15 mouse cellular contexts compared by ENCODE assay signal in genomic region chr7:30706214-30706882, GRCm38 (mm10). TPM values are rescaled to one million over a fixed set of nuclear protein-coding genes. Genes with fewer than 3 reads are reported as not detected.
A peak's percentile ranks its signal among the peaks of the same experiment; 100 is the strongest.
DNase-seq lines count a peak whose midpoint lies in the region; ATAC-seq and TF ChIP-seq lines count a peak whose summit lies in the region.
"Had no signal": no experiment of that assay in that cellular context is flagged by ENCODE, and none has a peak within 500 bp of the region (broad histone marks: within the 10 kb centered on the region; RNA-seq: fewer than 3 reads in every experiment).

No protein-coding gene starts in this region.

- H3K4me1 ChIP-seq in G1E (ENCODE audit: insufficient read depth, low read depth, low read length), result peaks cover 4% of the 10 kb centered on the region; the same call in 1 of the 2 replicates
- H3K4me1 ChIP-seq in liver, postnatal 0 days (ENCODE audit: insufficient read depth), result peaks cover 9% of the 10 kb centered on the region; the same call in 1 of the 2 replicates
- H3K4me1 ChIP-seq: embryonic facial prominence, embryonic 15.5 days; forebrain, embryonic 15.5 days; limb, embryonic 13.5 days; midbrain, embryonic 10.5 days had no signal

- no peak for DNase-seq in G1E (ENCODE audit: low spot score)
- peak; percentile 62 for DNase-seq in adrenal gland, postnatal 10 days
- DNase-seq in heart, postnatal 4 days, result peak; percentile 35
- no peak for DNase-seq in liver, postnatal 0 days
- no peak for DNase-seq in left cerebral cortex, postnatal 36 days (ENCODE audit: low spot score in 2 of 2)
- no peak for DNase-seq in thymus, adult 18-20 months
- no peak for DNase-seq in layer of hippocampus, adult 9-10 months (ENCODE audit: low spot score)
- DNase-seq: thymus, postnatal 36 days had no signal

- H3K36me3 ChIP-seq in G1E (replicated peaks), result no peaks in the 10 kb centered on the region
- no peaks in the 10 kb centered on the region for H3K36me3 ChIP-seq in liver, postnatal 0 days (replicated peaks; ENCODE audit: insufficient read depth, low read length)
- H3K36me3 ChIP-seq: embryonic facial prominence, embryonic 15.5 days; forebrain, embryonic 15.5 days; limb, embryonic 13.5 days; midbrain, embryonic 10.5 days had no signal

- WGBS in liver, postnatal 0 days (ENCODE audit: insufficient replicate concordance), result 29% methylated on average over 8 of the region's 8 CpGs

- no peak overlapping the region for H3K9ac ChIP-seq in liver, postnatal 0 days (replicated peaks)
- H3K9ac ChIP-seq: embryonic facial prominence, embryonic 15.5 days; forebrain, embryonic 15.5 days; limb, embryonic 13.5 days had no signal

- H3K27me3 ChIP-seq in G1E (ENCODE audit: insufficient read depth, low read length), result peaks cover 15% of the 10 kb centered on the region
- H3K27me3 ChIP-seq in liver, postnatal 0 days (ENCODE audit: insufficient read depth, low read length), result no peaks in the 10 kb centered on the region
- H3K27me3 ChIP-seq: embryonic facial prominence, embryonic 15.5 days; forebrain, embryonic 15.5 days had no signal

- H3K9me3 ChIP-seq in G1E (replicated peaks), result no peaks in the 10 kb centered on the region
- no peaks in the 10 kb centered on the region for H3K9me3 ChIP-seq in liver, postnatal 0 days (ENCODE audit: low read length)
- H3K9me3 ChIP-seq: embryonic facial prominence, embryonic 15.5 days; forebrain, embryonic 15.5 days; limb, embryonic 13.5 days; midbrain, embryonic 10.5 days had no signal

- H3K4me3 ChIP-seq in G1E (ENCODE audit: low read depth, low read length), result no peak overlapping the region
- no peak overlapping the region for H3K4me3 ChIP-seq in liver, postnatal 0 days (ENCODE audit: low read depth, low read length)
- H3K4me3 ChIP-seq: embryonic facial prominence, embryonic 15.5 days; forebrain, embryonic 15.5 days; layer of hippocampus, adult 2 months; limb, embryonic 13.5 days; midbrain, embryonic 10.5 days had no signal

- TF ChIP-seq CTCF in G1E (IDR thresholded peaks at IDR 0.05; ENCODE audit: low read depth, low read length), result no peak
- no peak for TF ChIP-seq CTCF in liver, postnatal 0 days (IDR thresholded peaks at IDR 0.05; ENCODE audit: low read depth)

- no peak for TF ChIP-seq EP300 in liver, postnatal 0 days (IDR thresholded peaks at IDR 0.05; ENCODE audit: low read depth)

- intact Hi-C loops in left cerebral cortex, postnatal 36 days (cut with DNase I), result no loop called here

- peak overlapping the region; percentile 34; the same call in 1 of the 2 replicates for H3K4me2 ChIP-seq in liver, postnatal 0 days (ENCODE audit: low read depth, low read length)
- H3K4me2 ChIP-seq: embryonic facial prominence, embryonic 15.5 days; forebrain, embryonic 15.5 days; limb, embryonic 13.5 days had no signal

- H3K27ac ChIP-seq in liver, postnatal 0 days (ENCODE audit: low read depth), result peak overlapping the region; percentile 61
- H3K27ac ChIP-seq: embryonic facial prominence, embryonic 15.5 days; forebrain, embryonic 15.5 days; layer of hippocampus, adult 2 months; limb, embryonic 13.5 days; midbrain, embryonic 10.5 days had no signal

- peak; percentile 28 for ATAC-seq in G1E (ENCODE audit: extremely low read depth, insufficient number of reproducible peaks, low FRiP score, poor library complexity, severe bottlenecking)
- peak; percentile 60; the same call in 1 of the 2 replicates for ATAC-seq in liver, postnatal 0 days
- ATAC-seq: forebrain, embryonic 15.5 days had no signal

RNA-seq across cellular contexts. Expression of gene Atp4a, which starts 5.7 kb away (rescaled TPM):
- not detected in 2 replicates for total RNA-seq in G1E (2014; fragmentation: Nextera tagmentation)
- total RNA-seq in G1E (2017), result 0.05 and 0.06 TPM in 2 replicates
- not detected in 2 replicates for polyA plus RNA-seq in G1E (2012)
- total RNA-seq in adrenal gland, postnatal 10 days (2021), result 1 to 10 TPM; 2.3 to 3.1 TPM
- under 1 TPM; 0.14 to 0.74 TPM for total RNA-seq in heart, postnatal 4 days (2021)
- 1.1 and 1.6 TPM in 2 replicates for polyA plus RNA-seq in liver, postnatal 0 days (2015; fragmentation: Nextera tagmentation; extraction: Ambion mirVana)
- total RNA-seq in left cerebral cortex, postnatal 36 days (2021), result under 1 TPM; 0.23 to 0.47 TPM
- total RNA-seq: gastrocnemius, postnatal 4 days had no signal

RNA-seq across cellular contexts. Expression of gene 2200002J24Rik, which starts 7.6 kb away (rescaled TPM):
- total RNA-seq in G1E (2014; fragmentation: Nextera tagmentation) (not detected in 2 replicates), G1E (2017) (not detected in 2 replicates)
- polyA plus RNA-seq in G1E (2012), result not detected in 2 replicates
- 1 to 10 TPM in 1 of 2 experiments, not detected in 1; 2.6 TPM for total RNA-seq in adrenal gland, postnatal 10 days (2021)
- not detected for total RNA-seq in heart, postnatal 4 days (2021)
- 0.53 and 1.4 TPM in 2 replicates for polyA plus RNA-seq in liver, postnatal 0 days (2015; fragmentation: Nextera tagmentation; extraction: Ambion mirVana)
- not detected for total RNA-seq in left cerebral cortex, postnatal 36 days (2021)
- total RNA-seq: gastrocnemius, postnatal 4 days; layer of hippocampus, adult 2 months had no signal
- polyA plus RNA-seq: forebrain, embryonic 15.5 days; limb, embryonic 13.5 days; midbrain, embryonic 10.5 days had no signal

RNA-seq across cellular contexts. Expression of gene Tmem147, which starts 23.0 kb away (rescaled TPM):
- total RNA-seq in G1E (2014; fragmentation: Nextera tagmentation) (57.5 and 67.7 TPM in 2 replicates), G1E (2017) (47.5 and 54.9 TPM in 2 replicates)
- 40.1 and 44.9 TPM in 2 replicates for polyA plus RNA-seq in G1E (2012)
- 100 to 1,000 TPM; 246 to 247 TPM for total RNA-seq in adrenal gland, postnatal 10 days (2021)
- total RNA-seq in heart, postnatal 4 days (2021), result 100 to 1,000 TPM; 208 to 221 TPM
- polyA plus RNA-seq in liver, postnatal 0 days (2015; fragmentation: Nextera tagmentation; extraction: Ambion mirVana), result 153 and 158 TPM in 2 replicates
- total RNA-seq in left cerebral cortex, postnatal 36 days (2021), result 100 to 1,000 TPM; 114 to 115 TPM

RNA-seq across cellular contexts. Expression of gene Pmis2, which starts 34.9 kb away (rescaled TPM):
- total RNA-seq in G1E (2014; fragmentation: Nextera tagmentation) (not detected in 2 replicates), G1E (2017) (not detected in 2 replicates)
- polyA plus RNA-seq in G1E (2012), result not detected in 2 replicates
- not detected for total RNA-seq in adrenal gland, postnatal 10 days (2021)
- not detected for total RNA-seq in heart, postnatal 4 days (2021)
- not detected in 2 replicates for polyA plus RNA-seq in liver, postnatal 0 days (2015; fragmentation: Nextera tagmentation; extraction: Ambion mirVana)
- not detected for total RNA-seq in left cerebral cortex, postnatal 36 days (2021)
- total RNA-seq: CH12.LX; gastrocnemius, postnatal 4 days; layer of hippocampus, adult 2 months had no signal
- polyA plus RNA-seq: embryonic facial prominence, embryonic 15.5 days; forebrain, embryonic 15.5 days; limb, embryonic 13.5 days; midbrain, embryonic 10.5 days had no signal

RNA-seq across cellular contexts. Expression of gene Gapdhs, which starts 37.1 kb away (rescaled TPM):
- total RNA-seq in G1E (2014; fragmentation: Nextera tagmentation), result not detected in 2 replicates
- total RNA-seq in G1E (2017), result not detected in 2 replicates
- polyA plus RNA-seq in G1E (2012), result not detected in 2 replicates
- not detected for total RNA-seq in adrenal gland, postnatal 10 days (2021)
- total RNA-seq in heart, postnatal 4 days (2021), result not detected
- polyA plus RNA-seq in liver, postnatal 0 days (2015; fragmentation: Nextera tagmentation; extraction: Ambion mirVana), result 0.12 TPM in 1 of 2 replicates, not detected in the other
- under 1 TPM in 1 of 2 experiments, not detected in 1; 0.35 TPM for total RNA-seq in left cerebral cortex, postnatal 36 days (2021)
- total RNA-seq: gastrocnemius, postnatal 4 days; layer of hippocampus, adult 2 months had no signal

Comparison
In these comparisons a context has a peak if more than half of its experiments do, and no peak if none do; other contexts are left out.
1. DNase-seq: peak in adrenal gland, postnatal 10 days (single experiment) and heart, postnatal 4 days (single experiment); none in G1E (single experiment), liver, postnatal 0 days (single experiment), left cerebral cortex, postnatal 36 days (0 of 2), thymus, adult 18-20 months (0 of 2) and layer of hippocampus, adult 9-10 months (single experiment).